Mouse (Mus musculus) limb, embryonic 11.5 days (tissue): ENCODE measurements around the gene Efemp2. TPM values are rescaled to one million over a fixed set of nuclear protein-coding genes. Genes with fewer than 3 reads are reported as not detected.
"Not testable (repeated sequence)": the region's sequence is repeated elsewhere in the genome, so short reads cannot be mapped to it uniquely, and the experiment has no call there.

ENCODE experiments used
- ATAC-seq: fragments of 200-750 bp; cut with Nextera tagmentation; 2 replicates; pipeline ENCODE4 v1.8.0; 2017; ENCODE audit warnings: low read depth; ENCODE audit not compliant: insufficient number of reproducible peaks, low FRiP score, low TSS enrichment
- DNase-seq: peaks from one replicate; pipeline ENCODE4 v3.0.0-alpha.2; 2015; ENCODE audit warnings: low spot score
- H3K27ac ChIP-seq: fragments of 300-500 bp; sonication (generic); replicated peaks from 2 replicates; pipeline ENCODE4 v1.5.1; 2014; ENCODE audit warnings: low read depth, mild to moderate bottlenecking, low read length
- H3K27me3 ChIP-seq: fragments of 300-500 bp; sonication (generic); 2 replicates; pipeline ENCODE4 v1.6.1; 2014; ENCODE audit warnings: mild to moderate bottlenecking, low read length, mixed read lengths; ENCODE audit not compliant: control insufficient read depth, insufficient read depth
- H3K36me3 ChIP-seq: fragments of 300-500 bp; sonication (generic); 2 replicates; pipeline ENCODE4 v1.6.1; 2014; ENCODE audit warnings: mild to moderate bottlenecking, low read length, moderate library complexity, mixed read lengths; ENCODE audit not compliant: control insufficient read depth, insufficient read depth
- H3K4me1 ChIP-seq: fragments of 300-500 bp; sonication (generic); 2 replicates; pipeline ENCODE4 v1.6.1; 2014; ENCODE audit warnings: low read length, mixed read lengths; ENCODE audit not compliant: control insufficient read depth, insufficient read depth
- H3K4me2 ChIP-seq: fragments of 300-500 bp; sonication (generic); 2 replicates; pipeline ENCODE4 v1.6.1; 2014; ENCODE audit warnings: low read depth, mild to moderate bottlenecking, moderate library complexity; ENCODE audit not compliant: severe bottlenecking
- H3K4me3 ChIP-seq: fragments of 300-500 bp; sonication (generic); 2 replicates; pipeline ENCODE4 v1.5.1; 2014; ENCODE audit warnings: low read depth, low read length
- H3K9ac ChIP-seq: fragments of 300-500 bp; sonication (generic); 2 replicates; pipeline ENCODE4 v1.6.1; 2014; ENCODE audit warnings: mild to moderate bottlenecking, low read length
- H3K9me3 ChIP-seq: fragments of 300-500 bp; sonication (generic); 2 replicates; pipeline ENCODE4 v1.6.1; 2016; ENCODE audit warnings: low read length; ENCODE audit not compliant: control insufficient read depth
- WGBS: fragments of 180-500 bp; shearing (Covaris S2); extraction: QIAGEN DNeasy Blood & Tissue Kit; methylation state at CpG from one replicate; pipeline ENCODE4 v1.1.7; 2014; 5-methylcytosine and 5-hydroxymethylcytosine counted together
- polyA plus RNA-seq: library from polyadenylated mRNA; unstranded; fragments of >200 nt; fragmentation: Nextera tagmentation; extraction: Ambion mirVana; gene quantifications from 2 replicates; pipeline ENCODE4 v1.2.1, GENCODE M21; 2014

Efemp2 gene
- polyA plus RNA-seq, 1 experiment from 2014 or later, result 105 TPM

GRCm38 (mm10) chr19:5490898-5491708, 17.3 kb downstream of the Efemp2 start:
- ATAC-seq (peak; percentile 15; the same call in 1 of the 2 replicates), DNase-seq (peak; percentile 80)
- Histone ChIP-seq H3K36me3 (peaks cover 23% of the 10 kb centered on the region), H3K4me2 (peak overlapping the region; percentile 59), H3K27ac (peak overlapping the region; percentile 97), H3K27me3 (no peaks in the 10 kb centered on the region), H3K4me3 (peak overlapping the region; percentile 100), H3K4me1 (peaks cover 9% of the 10 kb centered on the region; the same call in 1 of the 2 replicates), H3K9ac (peak overlapping the region; percentile 94), H3K9me3 (no peaks in the 10 kb centered on the region)
- WGBS, result 0% methylated on average over 59 of the region's 59 CpGs

- no peak overlapping the region for H3K9ac ChIP-seq
- 88% methylated on average over 4 of the region's 4 CpGs for WGBS
- H3K4me1 ChIP-seq, result 0 out of 2 replicates have a peak, but pooled peaks cover 5% of the 10 kb centered on the region
- H3K9me3 ChIP-seq, result no peaks in the 10 kb centered on the region
- H3K4me3 ChIP-seq, result no peak overlapping the region
- peaks cover 27% of the 10 kb centered on the region for H3K36me3 ChIP-seq
- no peaks in the 10 kb centered on the region for H3K27me3 ChIP-seq
- no peak overlapping the region for H3K4me2 ChIP-seq
- ATAC-seq, result no peak
- no peak for DNase-seq
- H3K27ac ChIP-seq, result no peak overlapping the region
Observed at GRCm38 (mm10) chr19:5492641-5493040, 18.9 kb downstream of the Efemp2 start.

DNA sequence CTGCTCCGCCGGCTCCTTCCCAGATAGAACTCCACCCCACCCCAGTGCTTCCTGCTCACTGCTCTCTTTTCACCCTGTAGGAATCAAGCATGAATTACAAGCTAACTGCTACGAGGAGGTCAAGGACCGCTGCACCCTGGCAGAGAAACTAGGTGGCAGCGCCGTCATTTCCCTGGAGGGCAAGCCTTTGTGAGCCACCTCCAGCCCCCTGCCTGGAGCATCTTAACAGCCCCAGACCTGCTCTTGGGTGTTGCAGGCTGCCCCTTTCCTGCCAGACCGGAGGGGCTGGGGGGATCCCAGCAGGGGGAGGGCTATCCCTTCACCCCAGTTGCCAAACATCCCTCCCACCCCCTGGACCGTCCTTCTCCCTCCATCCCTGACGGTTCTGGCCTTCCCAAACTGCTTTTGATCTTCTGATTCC, 19.6 kb downstream of the Efemp2 start:
- 72% methylated on average over 9 of the region's 9 CpGs for WGBS
- not testable (repeated sequence) for H3K27ac ChIP-seq, H3K4me2 ChIP-seq, ATAC-seq, DNase-seq, H3K27me3 ChIP-seq, H3K4me1 ChIP-seq, H3K4me3 ChIP-seq, H3K9me3 ChIP-seq, H3K9ac ChIP-seq
- peaks cover 27% of the 10 kb centered on the region for H3K36me3 ChIP-seq

DNA sequence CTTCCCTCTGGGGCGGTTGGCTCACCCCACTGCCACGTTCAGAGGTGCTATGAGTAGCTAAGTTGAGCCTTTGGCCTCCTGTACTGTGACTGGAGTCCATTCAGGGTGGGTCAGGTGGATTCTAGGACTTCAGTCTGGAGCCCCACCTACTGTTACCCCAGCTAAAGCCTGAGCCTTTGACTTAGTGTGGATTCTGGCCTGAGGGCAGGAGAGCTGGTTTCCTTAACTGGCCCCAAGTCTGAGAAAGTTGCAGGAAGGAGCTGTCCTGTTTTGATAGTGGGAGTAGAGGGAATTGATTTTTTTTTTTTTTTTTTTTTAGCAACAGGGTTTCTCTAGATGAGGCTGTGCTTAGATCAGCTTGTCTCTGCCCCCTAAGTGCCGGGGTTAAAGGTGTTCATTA, 20.6 kb downstream of the Efemp2 start:
- H3K9me3 ChIP-seq, result no peaks in the 10 kb centered on the region
- 0 out of 2 replicates have a peak, but pooled peaks cover 5% of the 10 kb centered on the region for H3K4me1 ChIP-seq
- H3K36me3 ChIP-seq, result peaks cover 27% of the 10 kb centered on the region
- no peak overlapping the region for H3K9ac ChIP-seq
- 92% methylated on average over 3 of the region's 3 CpGs for WGBS
- DNase-seq (no peak), ATAC-seq (no peak)
- no peak overlapping the region for H3K4me2 ChIP-seq
- H3K4me3 ChIP-seq, result no peak overlapping the region
- H3K27ac ChIP-seq, result no peak overlapping the region
- H3K27me3 ChIP-seq, result no peaks in the 10 kb centered on the region

DNA sequence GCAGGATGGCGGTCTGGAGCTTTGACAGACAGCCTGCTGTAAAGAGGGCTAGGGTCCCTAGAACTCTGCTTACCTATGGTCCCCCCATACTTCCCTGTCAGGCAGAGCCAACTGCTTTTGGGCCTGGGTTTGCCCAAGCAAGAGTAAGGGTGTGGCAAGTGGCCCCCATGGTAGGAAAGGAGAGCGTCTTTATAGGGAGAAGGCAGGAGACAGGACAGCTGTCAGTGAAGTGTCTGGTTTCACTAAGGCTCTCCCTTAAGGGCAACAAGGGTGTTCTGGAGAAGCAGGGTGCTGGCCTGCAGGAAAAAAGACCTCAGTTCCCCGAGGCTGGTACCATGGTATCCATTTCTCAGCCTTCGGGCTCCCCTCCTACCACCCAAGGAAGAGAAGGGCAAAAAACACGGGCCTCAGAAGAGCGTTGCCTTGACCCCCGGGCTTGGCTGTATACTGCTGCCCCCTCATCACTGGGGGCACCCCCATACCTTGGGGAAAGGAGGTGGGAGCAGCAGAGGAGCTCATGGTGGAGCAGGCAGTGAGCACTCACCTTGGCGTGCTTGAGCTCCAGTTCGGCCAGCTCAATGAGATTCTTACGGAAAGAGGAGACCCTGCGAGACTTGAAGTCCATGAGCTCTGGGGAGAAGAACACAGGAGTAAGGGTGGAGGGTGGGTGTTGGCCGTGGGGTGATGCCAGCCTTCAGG, 21.7 kb downstream of the Efemp2 start:
- no peaks in the 10 kb centered on the region for H3K9me3 ChIP-seq
- no peaks in the 10 kb centered on the region for H3K27me3 ChIP-seq
- 81% methylated on average over 12 of the region's 12 CpGs for WGBS
- ATAC-seq, result no peak
- H3K4me1 ChIP-seq, result 0 out of 2 replicates have a peak, but pooled peaks cover 5% of the 10 kb centered on the region
- H3K9ac ChIP-seq, result no peak overlapping the region
- peaks cover 27% of the 10 kb centered on the region for H3K36me3 ChIP-seq
- H3K4me3 ChIP-seq, result no peak overlapping the region
- no peak overlapping the region for H3K27ac ChIP-seq
- H3K4me2 ChIP-seq, result no peak overlapping the region
- no peak for DNase-seq

GRCm38 (mm10) chr19:5496052-5496370, 22.3 kb downstream of the Efemp2 start:
- no peak for DNase-seq
- H3K4me1 ChIP-seq, result 0 out of 2 replicates have a peak, but pooled peaks cover 5% of the 10 kb centered on the region
- H3K4me2 ChIP-seq, result no peak overlapping the region
- WGBS, result 86% methylated on average over 16 of the region's 16 CpGs
- no peak overlapping the region for H3K9ac ChIP-seq
- peaks cover 27% of the 10 kb centered on the region for H3K36me3 ChIP-seq
- H3K27me3 ChIP-seq, result no peaks in the 10 kb centered on the region
- ATAC-seq, result no peak
- H3K4me3 ChIP-seq, result no peak overlapping the region
- H3K27ac ChIP-seq, result no peak overlapping the region
- H3K9me3 ChIP-seq, result no peaks in the 10 kb centered on the region

- H3K36me3 ChIP-seq, result peaks cover 9% of the 10 kb centered on the region
- DNase-seq (no peak), ATAC-seq (no peak)
- 92% methylated on average over 2 of the region's 2 CpGs for WGBS
- H3K4me2 ChIP-seq, result no peak overlapping the region
- H3K9ac ChIP-seq, result no peak overlapping the region
- no peaks in the 10 kb centered on the region for H3K4me1 ChIP-seq
- no peak overlapping the region for H3K27ac ChIP-seq
- H3K4me3 ChIP-seq, result no peak overlapping the region
- no peaks in the 10 kb centered on the region for H3K27me3 ChIP-seq
- H3K9me3 ChIP-seq, result no peaks in the 10 kb centered on the region
Observed at GRCm38 (mm10) chr19:5500330-5500875, 26.6 kb downstream of the Efemp2 start.

GRCm38 (mm10) chr19:5503687-5504086, 29.9 kb downstream of the Efemp2 start, which contains the start of gene 1700020D05Rik:
Gene 1700020D05Rik, minus strand, starts transcription at chr19:5503787.
- no peak for ATAC-seq

More at GRCm38 (mm10) chr19:5503687-5504086, 29.9 kb downstream of the Efemp2 start, which contains the start of gene 1700020D05Rik:
- no peak for DNase-seq
- Histone ChIP-seq H3K4me3 (no peak within 1 kb of the TSS), H3K27ac (no peak within 1 kb of the TSS), H3K9ac (no peak within 1 kb of the TSS), H3K4me1 (no peaks in the 10 kb centered on the region), H3K27me3 (no peaks in the 10 kb centered on the region), H3K9me3 (no peaks in the 10 kb centered on the region), H3K4me2 (no peak within 1 kb of the TSS), H3K36me3 (no peaks in the 10 kb centered on the region)
- WGBS, result 39% methylated on average over 17 of the region's 17 CpGs
